Mouse (Mus musculus) lung, postnatal 36 days (tissue): ENCODE results near the gene Unc13c.
A peak's percentile ranks its signal among the peaks of the same experiment; 100 is the strongest.

Source experiments
- DNase-seq: peaks from one replicate; pipeline ENCODE4 v3.0.0; 2022; ENCODE audit warnings: mixed read lengths

Gene Unc13c

GRCm38 (mm10) chr9:73603921-73604320 is 364.8 kb downstream of the Unc13c start:
- DNase-seq, result no peak

GRCm38 (mm10) chr9:73565558-73565957 is 403.2 kb downstream of the Unc13c start:
- DNase-seq, result no peak

- DNase-seq, result peak; percentile 19
These were observed 408.7 kb downstream of the Unc13c start for GRCm38 (mm10) chr9:73560037-73560436.

- DNase-seq, result peak; percentile 69
These were observed 411.0 kb downstream of the Unc13c start for GRCm38 (mm10) chr9:73557805-73558204.

- peak; percentile 8 for DNase-seq
These were observed 413.4 kb downstream of the Unc13c start for GRCm38 (mm10) chr9:73555354-73555753.

- DNase-seq, result peak; percentile 2
These were observed 496.2 kb downstream of the Unc13c start for GRCm38 (mm10) chr9:73472568-73472967.

GRCm38 (mm10) chr9:73462027-73462426 is 506.7 kb downstream of the Unc13c start:
- no peak for DNase-seq

GRCm38 (mm10) chr9:73450009-73450408 is 518.8 kb downstream of the Unc13c start:
- DNase-seq, result no peak

- DNase-seq, result no peak
These were observed 519.5 kb downstream of the Unc13c start for GRCm38 (mm10) chr9:73449216-73449615.

GRCm38 (mm10) chr9:73431925-73432324 is 536.8 kb downstream of the Unc13c start:
- no peak for DNase-seq
